Mouse (Mus musculus) CH12.LX (cell line): ENCODE results near the gene Trim32. TPM values are rescaled to one million over a fixed set of nuclear protein-coding genes. Genes with fewer than 3 reads are reported as not detected.

Experiments used
- DNase-seq: peaks from one replicate; pipeline ENCODE4 v3.0.0-alpha.2; 2013; ENCODE audit errors: extremely low read depth
- H3K27ac ChIP-seq: 2 replicates; pipeline ENCODE4 v1.5.1; 2012; ENCODE audit warnings: low read depth, mild to moderate bottlenecking, control low read depth, moderate library complexity; ENCODE audit not compliant: insufficient read depth
- H3K27me3 ChIP-seq: replicated peaks from 2 replicates; pipeline ENCODE3; 2012; ENCODE audit warnings: inconsistent platforms
- H3K36me3 ChIP-seq, 2 experiments: replicated peaks in 1 of 2; 2 replicates each; pipeline versions ENCODE3 to v1.6.1; 2012; ENCODE audit warnings: inconsistent platforms in 1 of 2, low read length in 1 of 2, mild to moderate bottlenecking in 1 of 2, mixed read lengths in 1 of 2, moderate library complexity in 1 of 2; ENCODE audit not compliant: control insufficient read depth in 1 of 2, insufficient read depth in 1 of 2
- H3K4me1 ChIP-seq, 2 experiments: 2 replicates each; pipeline ENCODE4 v1.6.1; 2012; ENCODE audit warnings: inconsistent platforms in 1 of 2, moderate library complexity in 1 of 2; ENCODE audit not compliant: insufficient read depth in 2 of 2, control insufficient read depth in 1 of 2
- H3K4me2 ChIP-seq: 2 replicates; pipeline ENCODE4 v1.6.1; 2012; ENCODE audit warnings: low read depth, mild to moderate bottlenecking, control low read depth; ENCODE audit not compliant: poor library complexity, insufficient read depth, severe bottlenecking
- H3K4me3 ChIP-seq, 3 experiments: fragments of 150-350 bp in 1 of 3; sonication (generic) in 1 of 3; replicated peaks in 1 of 3; 2 replicates each; pipeline versions ENCODE3 to v1.5.1; 2011 to 2012; ENCODE audit warnings: low read depth in 2 of 3, low read length in 2 of 3, mild to moderate bottlenecking in 2 of 3, moderate library complexity in 2 of 3, control low read depth in 1 of 3, improper control_type of control experiment in 1 of 3, inconsistent platforms in 1 of 3, mixed read lengths in 1 of 3; ENCODE audit not compliant: poor library complexity in 1 of 3
- H3K79me2 ChIP-seq: replicated peaks from 2 replicates; pipeline ENCODE4 v1.6.1; 2012; ENCODE audit warnings: mild to moderate bottlenecking, moderate library complexity; ENCODE audit not compliant: control insufficient read depth, poor library complexity, insufficient read depth, severe bottlenecking; ENCODE audit errors: extremely low read depth
- H3K9ac ChIP-seq: 2 replicates; pipeline ENCODE4 v1.6.1; 2012; ENCODE audit warnings: low read depth, mild to moderate bottlenecking, control low read depth, moderate library complexity; ENCODE audit not compliant: insufficient read depth
- H3K9me3 ChIP-seq: replicated peaks from 2 replicates; pipeline ENCODE3; 2012; ENCODE audit warnings: low read length, inconsistent platforms, mixed read lengths
- BHLHE40 ChIP-seq: IDR thresholded peaks from 2 replicates; pipeline ENCODE4 v1.6.1; 2011; ENCODE audit warnings: mild to moderate bottlenecking, low read depth, low read length, improper control_type of control experiment
- CHD2 ChIP-seq: IDR thresholded peaks from 2 replicates; pipeline ENCODE4 v1.6.1; 2011; ENCODE audit warnings: low read length, improper control_type of control experiment
- HCFC1 ChIP-seq: IDR thresholded peaks from 2 replicates; pipeline ENCODE4 v1.6.1; 2012; ENCODE audit warnings: low read depth, mild to moderate bottlenecking, inconsistent platforms, low read length, improper control_type of control experiment
- IRF4 ChIP-seq: IDR thresholded peaks from 2 replicates; pipeline ENCODE4 v1.6.1; 2014; ENCODE audit warnings: low read depth, mild to moderate bottlenecking, inconsistent platforms, low read length, improper control_type of control experiment
- JUND ChIP-seq: conservative IDR thresholded peaks from 2 replicates; pipeline ENCODE4 v1.6.1; 2011; ENCODE audit warnings: low read depth, low read length, improper control_type of control experiment
- MAFK ChIP-seq: IDR thresholded peaks from 2 replicates; pipeline ENCODE4 v1.6.1; 2011; ENCODE audit warnings: low read length, improper control_type of control experiment; ENCODE audit not compliant: insufficient replicate concordance
- MAX ChIP-seq: IDR thresholded peaks from 2 replicates; pipeline ENCODE4 v1.6.1; 2011; ENCODE audit warnings: low read length, improper control_type of control experiment
- MEF2A ChIP-seq: IDR thresholded peaks from 2 replicates; pipeline ENCODE4 v1.6.1; 2014; ENCODE audit warnings: low read depth, mild to moderate bottlenecking, inconsistent platforms, low read length, improper control_type of control experiment, borderline replicate concordance
- MYC ChIP-seq: IDR thresholded peaks from 2 replicates; pipeline ENCODE4 v1.6.1; 2011; ENCODE audit warnings: low read depth, mild to moderate bottlenecking, improper control_type of control experiment, low read length
- PAX5 ChIP-seq: IDR thresholded peaks from 2 replicates; pipeline ENCODE4 v1.6.1; 2012; ENCODE audit warnings: low read length, inconsistent platforms, mixed read lengths
- POLR2AphosphoS2 ChIP-seq: IDR thresholded peaks from 2 replicates; pipeline ENCODE4 v1.6.1; 2011; ENCODE audit warnings: low read depth, low read length, improper control_type of control experiment
- SIN3A ChIP-seq: IDR thresholded peaks from 2 replicates; pipeline ENCODE4 v1.6.1; 2012; ENCODE audit warnings: low read length, improper control_type of control experiment, inconsistent platforms
- TBP ChIP-seq: conservative IDR thresholded peaks from 2 replicates; pipeline ENCODE4 v1.6.1; 2011; ENCODE audit warnings: low read depth, low read length, improper control_type of control experiment
- UBTF ChIP-seq: IDR thresholded peaks from 2 replicates; pipeline ENCODE4 v1.6.1; 2012; ENCODE audit warnings: low read depth, mild to moderate bottlenecking, inconsistent platforms, low read length, improper control_type of control experiment, moderate library complexity
- USF1 ChIP-seq: IDR thresholded peaks from 2 replicates; pipeline ENCODE4 v1.6.1; 2014; ENCODE audit warnings: low read depth, mild to moderate bottlenecking, inconsistent platforms, low read length, improper control_type of control experiment
- ZNF384 ChIP-seq: IDR thresholded peaks from 2 replicates; pipeline ENCODE4 v1.6.1; 2012; ENCODE audit warnings: low read depth, low read length, improper control_type of control experiment, inconsistent platforms
- dilution Hi-C: fragments of 300-500 bp; cut with MboI; formaldehyde crosslinking; loops from 2 replicates; pipeline ENCODE4 v1.14.3; 2020; ENCODE audit warnings: low sequenced_read_pairs; ENCODE audit not compliant: extremely low pct_unique_long_range_greater_than_20kb, extremely low pct_ligation_motif_present
- in situ Hi-C: fragments of 300-500 bp; cut with MboI; formaldehyde crosslinking; loops from 3 replicates; pipeline ENCODE4 v1.14.3; 2019; ENCODE audit warnings: low sequenced_read_pairs, low pct_ligation_motif_present, low pct_unique_long_range_greater_than_20kb, mixed read lengths
- polyA plus RNA-seq: library from polyadenylated mRNA; unstranded; fragments of >175 nt; gene quantifications from 2 replicates; pipeline ENCODE4 v1.2.1, GENCODE M21; 2012; ENCODE audit warnings: low read depth; ENCODE audit not compliant: insufficient read length
- total RNA-seq, 2 experiments: library from RNA; depleted of rRNA; stranded (reverse); fragments of 300-350 nt in 1 of 2; fragments of >200 nt in 1 of 2; gene quantifications; 2 replicates each; pipeline ENCODE4 v1.2.3; 2012 to 2014

Gene Trim32
- total and polyA plus RNA-seq, 3 experiments, result 23.4 to 26.2 (median 23.7) TPM

- dilution Hi-C loops (no loop called here), in situ Hi-C loops (no loop called here)
- H3K36me3 ChIP-seq, result peaks cover 1 to 25% of the 10 kb centered on the region in 2 experiments
- peaks cover 12 to 36% of the 10 kb centered on the region in 2 experiments for H3K4me1 ChIP-seq
- H3K4me3 ChIP-seq, result peak overlapping the region; percentile 82 to 99 (median 90)
- H3K27ac ChIP-seq, result peak overlapping the region; percentile 38; the same call in 1 of the 2 replicates
- peak overlapping the region; percentile 86 for H3K9ac ChIP-seq
- H3K9me3 ChIP-seq, result no peaks in the 10 kb centered on the region
- peaks cover 49% of the 10 kb centered on the region for H3K79me2 ChIP-seq
- no peaks in the 10 kb centered on the region for H3K27me3 ChIP-seq
- TF ChIP-seq SIN3A (peak; percentile 27; the same call in 1 of the 2 replicates), UBTF (no peak), MAFK (no peak), CHD2 (peak; percentile 71), MYC (0 out of 2 replicates have a peak, but pooled peaks have one; percentile 44), JUND (no peak), USF1 (no peak), IRF4 (no peak), MAX (peak; percentile 21; the same call in 1 of the 2 replicates), BHLHE40 (peak; percentile 77), ZNF384 (no peak), TBP (no peak), HCFC1 (no peak), POLR2AphosphoS2 (no peak)
- H3K4me2 ChIP-seq, result peak overlapping the region; percentile 99
- peak; percentile 41 for DNase-seq
Measured at GRCm38 (mm10) chr4:65605151-65605702, 441 bp downstream of the Trim32 start.

DNA sequence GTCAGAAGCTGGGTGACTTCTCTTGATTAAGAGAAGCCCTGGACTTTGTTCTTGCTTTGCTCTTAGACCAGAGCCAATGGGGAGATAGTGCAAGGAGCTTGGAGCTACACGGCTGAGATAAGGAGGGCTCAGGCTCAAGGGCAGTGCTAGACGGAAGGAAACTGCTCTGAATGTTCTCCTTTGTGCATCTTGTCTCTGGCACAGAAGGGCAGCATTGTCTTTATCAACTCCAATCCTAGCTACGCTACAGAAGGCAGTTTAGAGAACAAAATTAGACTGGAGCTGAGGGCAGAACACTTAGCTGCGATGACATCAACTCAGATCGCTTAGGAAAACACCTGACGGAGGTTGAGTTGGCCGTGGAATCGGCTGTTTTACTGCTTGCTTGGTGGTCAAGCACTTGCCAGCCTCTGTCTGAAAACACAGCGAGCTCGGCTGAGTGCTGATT, 2.4 kb downstream of the Trim32 start:
- H3K4me1 ChIP-seq, result peaks cover 14 to 39% of the 10 kb centered on the region in 2 experiments
- peaks cover 3 to 42% of the 10 kb centered on the region in 2 experiments for H3K36me3 ChIP-seq
- H3K79me2 ChIP-seq, result peaks cover 67% of the 10 kb centered on the region
- in situ Hi-C loops (no loop called here), dilution Hi-C loops (no loop called here)
- no peaks in the 10 kb centered on the region for H3K27me3 ChIP-seq
- no peak for DNase-seq
- peak overlapping the region; percentile 41; the same call in 1 of the 2 replicates for H3K4me2 ChIP-seq
- no peak overlapping the region for H3K27ac ChIP-seq
- H3K4me3 ChIP-seq, result no peak overlapping the region
- TF ChIP-seq UBTF, result no peak
- no peak for TF ChIP-seq MEF2A
- no peak for TF ChIP-seq MYC
- no peak for TF ChIP-seq PAX5
- no peak for TF ChIP-seq JUND
- H3K9me3 ChIP-seq, result no peaks in the 10 kb centered on the region
- H3K9ac ChIP-seq, result no peak overlapping the region
